Mouse (Mus musculus) spleen, adult 18-20 months (tissue): Measurements from ENCODE around the gene Zfp879.

ENCODE experiments used
- DNase-seq, 2 experiments: peaks; one replicate each; pipeline ENCODE4 v3.0.0; 2022; ENCODE audit warnings: mixed read lengths in 2 of 2

Gene Zfp879

DNA sequence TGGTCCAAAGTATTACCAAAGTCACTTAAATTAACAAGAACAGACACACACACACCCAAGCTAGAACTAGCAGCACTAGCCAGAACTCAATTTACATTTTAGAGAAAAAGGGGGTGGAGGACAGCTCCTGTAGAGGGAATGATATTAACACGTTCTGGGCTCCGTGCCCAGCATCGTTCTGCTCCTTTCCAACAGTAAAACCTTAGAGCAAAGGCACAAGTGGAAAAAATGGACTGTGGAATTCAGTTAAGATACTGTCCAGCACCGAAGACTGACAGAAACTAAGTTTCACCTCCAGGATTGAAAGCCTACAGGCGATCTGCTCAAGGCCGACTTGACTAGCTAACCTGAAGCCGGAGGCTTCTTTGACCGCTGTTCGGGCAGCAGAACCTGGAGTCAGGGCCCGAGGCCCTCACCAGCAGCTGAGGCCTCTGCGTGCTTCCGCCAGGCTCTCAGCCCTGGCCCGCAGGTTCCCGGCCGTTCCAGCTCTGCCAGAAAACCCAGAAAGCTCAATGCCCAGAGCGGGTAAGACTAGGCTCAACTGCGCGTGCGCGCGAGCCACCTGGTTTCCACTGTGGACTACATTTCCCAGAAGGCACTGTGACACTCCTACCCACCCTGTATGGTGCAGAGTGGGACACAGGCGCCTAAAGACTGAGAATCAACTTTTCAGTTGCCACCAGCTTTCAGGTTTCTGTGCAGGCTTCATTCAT is at the start of gene Zfp879:
Zfp879 (minus strand) TSS at position 530 of the 713 bp plus-strand sequence.
- DNase-seq: peak; percentile 75 to 80

- peak; percentile 21 to 51 for DNase-seq
These were observed 46.2 kb upstream of the Zfp879 start, which contains the start of gene Zfp454 for GRCm38 (mm10) chr11:50887390-50888128. Gene Zfp454, minus strand, starts transcription at chr11:50887651.

GRCm38 (mm10) chr11:50886933-50887293 is 45.6 kb upstream of the Zfp879 start:
- DNase-seq: no peak

GRCm38 (mm10) chr11:50886231-50886932 is 45.0 kb upstream of the Zfp879 start:
- DNase-seq: no peak

DNA sequence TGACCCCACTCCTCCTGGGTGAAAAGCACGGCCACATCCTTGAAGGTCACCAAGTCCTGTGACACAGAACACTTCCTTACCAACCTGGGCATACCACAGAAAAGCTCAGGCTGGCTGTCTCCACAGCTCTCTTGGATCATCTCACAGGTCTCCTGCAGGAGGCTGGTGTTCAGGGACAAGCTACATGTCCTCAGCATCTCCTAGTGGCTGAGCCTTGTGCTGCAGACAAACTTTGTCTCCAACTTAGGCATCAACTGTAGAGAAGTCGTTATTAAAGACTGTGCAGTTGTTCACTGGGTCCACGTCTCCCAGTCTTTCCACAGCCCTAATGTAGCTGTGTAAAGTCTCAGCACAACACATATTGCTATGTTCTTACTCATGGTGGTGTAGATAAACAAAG is 42.4 kb upstream of the Zfp879 start:
- no peak for DNase-seq

DNA sequence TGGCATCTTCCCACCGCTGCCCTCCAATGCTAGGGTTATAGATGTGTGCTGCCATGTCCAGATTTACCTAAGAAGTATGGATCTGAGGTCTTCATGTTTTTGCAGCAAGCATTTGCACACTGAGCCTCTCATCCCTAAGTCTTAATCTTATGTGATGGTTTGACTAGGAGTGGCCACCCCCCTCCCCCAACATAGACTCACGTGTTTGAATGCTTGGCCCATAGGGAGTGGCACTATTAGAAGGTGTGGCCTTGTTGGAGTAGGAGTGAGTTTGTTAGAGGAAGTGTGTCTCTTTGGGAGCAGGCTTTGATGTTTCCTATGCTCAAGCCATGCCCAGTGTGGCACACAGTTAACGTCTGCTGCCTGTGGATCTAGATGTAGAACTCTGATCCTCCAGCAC is 37.3 kb upstream of the Zfp879 start:
- no peak for DNase-seq

DNA sequence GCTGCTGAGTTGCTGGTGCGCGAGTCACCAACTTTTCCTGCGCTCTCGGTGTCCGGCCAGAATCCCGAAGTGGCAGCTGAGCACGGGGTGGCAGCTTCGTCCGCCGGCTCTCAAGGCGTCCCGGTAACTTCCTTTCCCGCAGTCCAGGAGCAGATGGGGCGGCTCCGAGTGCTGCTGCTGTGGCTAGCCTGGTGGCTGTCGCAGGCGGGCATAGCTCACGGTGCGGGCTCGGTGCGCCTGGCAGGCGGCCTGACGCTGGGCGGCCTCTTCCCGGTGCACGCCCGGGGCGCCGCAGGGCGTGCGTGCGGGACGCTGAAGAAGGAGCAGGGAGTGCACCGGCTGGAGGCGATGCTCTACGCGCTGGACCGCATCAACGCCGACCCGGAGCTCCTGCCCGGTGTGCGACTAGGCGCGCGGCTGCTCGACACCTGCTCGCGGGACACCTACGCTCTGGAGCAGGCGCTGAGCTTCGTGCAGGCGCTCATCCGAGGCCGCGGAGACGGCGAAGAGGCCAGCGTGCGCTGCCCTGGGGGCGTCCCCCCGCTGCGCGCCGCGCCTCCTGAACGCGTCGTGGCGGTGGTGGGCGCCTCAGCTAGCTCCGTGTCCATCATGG is 9.7 kb upstream of the Zfp879 start:
- peak; percentile 19 to 44 for DNase-seq

GRCm38 (mm10) chr11:50850177-50850735 is 8.9 kb upstream of the Zfp879 start, which contains the start of gene Grm6:
Gene Grm6, plus strand, starts transcription at chr11:50850685.
- DNase-seq: peak; percentile 33 to 37

DNA sequence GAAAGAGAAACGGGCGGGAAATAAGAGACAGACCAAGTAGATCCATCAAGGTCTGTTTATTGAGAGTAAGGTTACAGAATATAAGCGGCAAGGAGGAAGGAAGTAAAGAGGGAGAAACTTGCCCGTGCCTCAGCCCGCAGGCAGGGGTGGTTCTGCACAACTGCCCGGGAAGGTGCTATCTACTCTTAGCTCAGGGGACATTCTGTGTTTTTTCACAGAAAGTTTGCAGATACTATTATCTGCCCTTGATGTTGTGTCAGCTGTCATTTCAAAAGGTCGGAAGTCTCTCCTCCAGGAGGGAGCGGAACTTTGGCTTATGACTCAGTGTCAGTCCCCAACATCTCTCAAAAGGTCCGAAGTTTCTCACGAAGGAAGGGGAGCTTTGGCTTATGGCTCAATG is 8.0 kb upstream of the Zfp879 start:
- peak; percentile 45 to 46 for DNase-seq

DNA sequence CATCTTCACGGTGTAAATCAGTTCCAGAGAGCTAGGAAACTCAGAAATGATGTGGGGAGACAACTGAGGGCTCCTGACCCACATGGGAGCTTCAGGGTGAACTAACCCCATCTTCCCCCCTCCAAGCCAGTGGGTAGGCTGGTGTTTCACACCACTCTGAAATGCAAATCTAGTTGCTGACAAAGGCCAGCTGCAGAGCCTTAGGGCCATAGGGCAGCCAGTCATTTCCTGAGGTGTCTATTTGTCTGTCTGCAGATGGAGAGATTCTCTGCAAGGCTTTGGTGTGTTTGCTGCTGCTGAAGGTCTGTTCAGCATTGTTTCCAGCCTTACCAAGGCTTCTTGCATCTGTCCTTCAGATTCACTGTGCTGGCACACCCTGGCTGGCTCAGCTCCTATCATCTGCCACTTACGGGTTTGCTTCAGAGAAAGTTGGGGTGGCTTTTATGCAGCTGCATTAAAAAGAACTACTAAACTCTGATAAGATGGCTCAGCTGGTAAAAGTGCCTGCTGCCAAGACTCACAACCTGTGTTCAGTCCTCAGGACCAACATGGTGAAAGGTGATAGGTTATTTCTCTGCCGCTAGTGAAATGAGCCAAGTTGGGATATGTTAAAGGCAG is 7.3 kb upstream of the Zfp879 start:
- peak; percentile 12 to 36 for DNase-seq

- peak in 1 of 2 experiments; percentile 29 for DNase-seq
These were observed 5.7 kb upstream of the Zfp879 start for GRCm38 (mm10) chr11:50847047-50847446.

- DNase-seq: no peak
These were observed 4.6 kb upstream of the Zfp879 start for GRCm38 (mm10) chr11:50845951-50846350.

DNA sequence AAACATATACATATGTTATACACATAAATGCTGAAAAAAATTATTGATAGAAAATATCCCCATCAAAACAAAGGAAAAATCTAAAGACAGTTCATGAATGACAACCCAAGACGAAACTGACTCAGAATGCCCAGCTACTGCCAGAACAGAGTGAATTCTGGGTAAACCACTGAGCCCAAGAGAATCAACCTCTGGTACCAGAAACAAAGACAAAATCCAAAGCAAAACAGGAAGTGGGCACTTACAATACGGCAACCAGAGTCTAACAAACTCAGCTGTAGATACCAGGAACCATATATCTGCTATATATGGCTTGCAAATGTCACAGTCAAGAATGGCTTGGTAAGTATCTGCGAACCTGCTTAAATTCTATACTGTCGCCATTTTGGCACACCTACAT is 5.6 kb downstream of the Zfp879 start:
- DNase-seq: no peak

GRCm38 (mm10) chr11:50827010-50827953 is 14.1 kb downstream of the Zfp879 start, which contains the start of gene Zfp354c:
Gene Zfp354c, minus strand, starts transcription at chr11:50827724.
- DNase-seq: peak; percentile 66 to 82

GRCm38 (mm10) chr11:50826214-50826613 is 15.1 kb downstream of the Zfp879 start:
- no peak for DNase-seq

GRCm38 (mm10) chr11:50814233-50814632 is 27.1 kb downstream of the Zfp879 start:
- DNase-seq: no peak

GRCm38 (mm10) chr11:50798836-50799235 is 42.5 kb downstream of the Zfp879 start:
- DNase-seq: no peak

DNA sequence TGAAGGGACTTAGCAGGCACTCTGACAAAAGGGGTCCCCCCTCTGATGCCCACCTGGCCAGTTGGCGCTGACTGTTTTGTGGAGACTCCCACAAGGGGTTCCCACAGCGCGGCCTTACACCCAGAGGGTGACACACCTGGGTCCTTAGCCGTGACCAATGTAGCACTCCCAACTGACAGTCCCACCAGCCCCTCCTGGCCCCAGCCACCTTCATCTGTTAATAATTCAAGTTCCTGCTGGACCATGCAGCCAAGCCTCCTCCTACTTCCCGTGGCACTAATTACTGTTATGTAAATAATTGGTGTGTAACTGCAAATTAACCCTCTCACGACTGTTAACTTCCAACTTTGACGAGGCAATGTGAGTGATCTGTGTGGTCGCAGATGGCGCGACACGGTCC is 43.7 kb downstream of the Zfp879 start:
- DNase-seq: no peak
